Mouse (Mus musculus): ENCODE measurements around the gene Mlph.

GRCm38 (mm10) chr1:90902751-90903150 is 12.1 kb upstream of the Mlph start:
- no peak for TF ChIP-seq CTCF (IDR thresholded peaks at IDR 0.05; ENCODE audit: low read depth, low read length)
- TF ChIP-seq POLR2A (IDR thresholded peaks at IDR 0.05; ENCODE audit: extremely low read depth, insufficient read depth, low read length) = no peak

All from liver, adult 2 months (tissue).